Mouse (Mus musculus) midbrain, postnatal 0 days (tissue): ENCODE data around the gene Ccng1. TPM values are rescaled to one million over a fixed set of nuclear protein-coding genes. Genes with fewer than 3 reads are reported as not detected.
A peak's percentile ranks its signal among the peaks of the same experiment; 100 is the strongest.

ENCODE experiments used
- ATAC-seq: fragments of 200-750 bp; cut with Nextera tagmentation; 2 replicates; pipeline ENCODE4 v1.8.0; 2017; ENCODE audit warnings: moderate number of reproducible peaks, mild to moderate bottlenecking, moderate TSS enrichment, moderate library complexity; ENCODE audit not compliant: low FRiP score
- DNase-seq: peaks from one replicate; pipeline ENCODE4 v3.0.0-alpha.2; 2015; ENCODE audit warnings: low spot score
- H3K27ac ChIP-seq: fragments of 300-500 bp; sonication (generic); 2 replicates; pipeline ENCODE4 v1.5.1; 2014; ENCODE audit warnings: low read depth, mild to moderate bottlenecking, low read length, mixed read lengths
- H3K27me3 ChIP-seq: fragments of 300-500 bp; sonication (generic); 2 replicates; pipeline ENCODE4 v1.6.1; 2014; ENCODE audit warnings: low read length, control low read depth, mixed read lengths; ENCODE audit not compliant: insufficient read depth
- H3K36me3 ChIP-seq: fragments of 300-500 bp; sonication (generic); 2 replicates; pipeline ENCODE4 v1.6.1; 2014; ENCODE audit warnings: low read length, control low read depth, mixed read lengths; ENCODE audit not compliant: insufficient read depth
- H3K4me1 ChIP-seq: fragments of 300-500 bp; sonication (generic); 2 replicates; pipeline ENCODE4 v1.6.1; 2014; ENCODE audit warnings: mild to moderate bottlenecking, control low read depth, antibody characterized with exemption, low read length, mixed read lengths; ENCODE audit not compliant: insufficient read depth
- H3K4me2 ChIP-seq: fragments of 300-500 bp; sonication (generic); 2 replicates; pipeline ENCODE4 v1.6.1; 2014; ENCODE audit warnings: low read depth, mild to moderate bottlenecking, low read length, mixed read lengths; ENCODE audit not compliant: poor library complexity, severe bottlenecking
- H3K4me3 ChIP-seq: fragments of 300-500 bp; sonication (generic); 2 replicates; pipeline ENCODE4 v1.5.1; 2014; ENCODE audit warnings: low read depth, mild to moderate bottlenecking, low read length, moderate library complexity
- H3K9ac ChIP-seq: fragments of 300-500 bp; sonication (generic); replicated peaks from 2 replicates; pipeline ENCODE4 v1.6.1; 2014; ENCODE audit warnings: mild to moderate bottlenecking, low read length, moderate library complexity, mixed read lengths; ENCODE audit not compliant: poor library complexity, severe bottlenecking
- H3K9me3 ChIP-seq: fragments of 300-500 bp; sonication (generic); 2 replicates; pipeline ENCODE4 v1.6.1; 2016; ENCODE audit warnings: low read length, control low read depth
- CTCF ChIP-seq: IDR thresholded peaks from 2 replicates; pipeline ENCODE4 v1.5.1; 2016; ENCODE audit warnings: antibody characterized with exemption, mild to moderate bottlenecking
- WGBS: fragments of 180-500 bp; shearing (Covaris S2); extraction: QIAGEN DNeasy Blood & Tissue Kit; methylation state at CpG from one replicate; pipeline ENCODE4 v1.1.7; 2014; 5-methylcytosine and 5-hydroxymethylcytosine counted together
- polyA plus RNA-seq: library from polyadenylated mRNA; unstranded; fragments of >200 nt; fragmentation: Nextera tagmentation; extraction: Ambion mirVana; gene quantifications from 2 replicates; pipeline ENCODE4 v1.2.1, GENCODE M21; 2015
- total RNA-seq: library from RNA; depleted of rRNA; stranded (reverse); fragments of >200 nt; gene quantifications from 2 replicates; pipeline ENCODE4 v1.2.3, GENCODE M21; 2014

Ccng1 gene
- total and polyA plus RNA-seq, 2 experiments from 2014 or later, result 28.4 to 51.8 TPM

DNA sequence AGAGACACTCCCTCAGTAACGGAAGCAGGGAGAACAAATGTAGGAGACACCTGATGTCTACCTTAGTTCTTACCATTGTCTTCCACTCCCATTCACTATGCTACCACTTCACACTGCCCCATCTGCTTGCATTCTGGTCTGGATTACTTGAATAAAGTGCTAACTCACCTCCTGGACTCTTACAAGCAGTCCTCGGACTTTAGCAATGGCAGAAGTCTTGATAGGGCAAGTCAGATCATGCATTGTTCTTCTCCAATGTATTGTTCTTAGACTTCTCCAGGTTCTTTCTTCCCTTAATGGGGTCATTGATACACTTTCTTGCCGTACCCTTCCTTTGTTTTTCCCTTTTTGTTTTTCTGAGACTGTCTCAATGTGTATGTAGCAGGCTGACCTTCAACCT lies 17.7 kb downstream of the Ccng1 start:
- H3K4me3 ChIP-seq, result no peak overlapping the region
- H3K36me3 ChIP-seq, result peaks cover 21% of the 10 kb centered on the region
- H3K27ac ChIP-seq, result no peak overlapping the region
- TF ChIP-seq CTCF, result no peak
- no peak for ATAC-seq
- H3K4me1 ChIP-seq, result peaks cover 4% of the 10 kb centered on the region; the same call in 1 of the 2 replicates
- WGBS, result 92% methylated on average over 3 of the region's 3 CpGs
- no peak overlapping the region for H3K9ac ChIP-seq
- no peaks in the 10 kb centered on the region for H3K27me3 ChIP-seq
- DNase-seq, result no peak
- no peaks in the 10 kb centered on the region for H3K9me3 ChIP-seq
- no peak overlapping the region for H3K4me2 ChIP-seq

DNA sequence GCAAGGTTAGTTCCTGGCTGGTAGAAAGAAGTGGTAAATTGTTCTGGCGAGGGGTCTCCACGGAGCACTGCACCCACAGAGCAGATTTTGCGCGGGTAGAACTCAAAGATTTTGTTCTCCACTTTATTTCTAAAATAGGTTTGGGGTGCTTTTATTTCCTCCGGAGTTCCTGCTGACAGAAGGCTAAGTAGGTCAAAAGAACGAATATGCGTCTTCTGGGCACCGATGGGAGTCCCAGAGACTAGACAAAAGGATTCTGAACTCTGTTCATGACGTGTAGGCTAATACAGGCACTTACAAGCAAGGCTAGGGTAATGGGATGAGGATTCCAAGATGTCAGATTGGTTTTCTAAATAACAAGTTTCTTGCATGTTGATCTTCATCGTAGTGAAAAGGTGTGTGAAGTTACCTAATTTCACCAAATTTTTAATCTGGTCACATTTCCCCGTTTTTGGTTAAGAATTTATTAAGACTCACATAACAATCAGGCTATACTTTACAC lies 20.8 kb downstream of the Ccng1 start:
- H3K4me3 ChIP-seq, result peak overlapping the region; percentile 95

DNA sequence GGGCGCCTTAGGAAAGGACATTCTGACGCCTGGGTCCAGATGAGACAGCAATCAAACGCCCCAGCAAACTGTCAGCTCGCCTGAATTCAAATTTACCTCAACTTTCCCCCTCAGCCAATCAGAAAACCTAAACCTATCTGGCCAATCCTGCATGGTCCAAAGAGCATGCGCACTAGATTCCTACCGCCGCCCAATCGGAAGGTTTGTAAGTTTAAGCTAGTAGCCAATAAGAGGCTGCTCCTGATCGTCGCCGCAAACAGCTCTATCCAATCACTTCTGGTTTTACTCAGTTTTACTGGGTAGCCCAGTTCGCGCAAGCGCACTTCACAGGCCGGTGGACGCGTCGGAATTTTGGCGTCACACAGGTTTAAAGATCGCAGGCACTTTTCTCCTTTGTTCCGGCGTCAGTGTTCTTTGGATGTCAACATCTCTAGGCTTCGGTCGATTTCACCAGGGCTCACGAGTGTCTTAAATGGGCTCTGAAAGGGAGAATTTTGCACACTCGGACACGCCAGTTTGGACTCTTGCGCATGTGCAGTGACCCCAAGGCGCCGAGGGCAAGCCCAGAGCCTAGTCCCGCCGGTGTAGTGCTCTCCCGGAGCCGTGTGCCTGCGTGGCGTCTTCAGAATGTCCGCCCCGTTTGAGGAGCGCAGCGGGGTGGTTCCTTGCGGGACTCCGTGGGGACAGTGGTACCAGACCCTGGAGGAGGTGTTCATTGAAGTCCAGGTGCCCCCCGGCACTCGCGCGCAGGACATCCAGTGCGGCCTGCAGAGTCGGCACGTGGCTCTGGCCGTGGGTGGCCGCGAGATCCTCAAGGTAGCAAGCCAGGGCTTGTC lies 21.6 kb downstream of the Ccng1 start, which contains the start of the genes Hmmr and Nudcd2:
Gene Hmmr, minus strand, starts transcription at position 84 of the 836 bp plus-strand sequence.
Gene Nudcd2, plus strand, starts transcription at position 329 of the 836 bp plus-strand sequence.
- ATAC-seq (peak; percentile 99), DNase-seq (peak; percentile 99)
- peak within 1 kb of the TSS; percentile 84 for H3K4me2 ChIP-seq
- H3K36me3 ChIP-seq, result peaks cover 13% of the 10 kb centered on the region
- no peak for TF ChIP-seq CTCF
- H3K9me3 ChIP-seq, result no peaks in the 10 kb centered on the region
- peak within 1 kb of the TSS; percentile 87 for H3K9ac ChIP-seq
- H3K27me3 ChIP-seq, result no peaks in the 10 kb centered on the region
- peak within 1 kb of the TSS; percentile 77 for H3K27ac ChIP-seq
- H3K4me1 ChIP-seq, result peaks cover 4% of the 10 kb centered on the region; the same call in 1 of the 2 replicates
- under 1% methylated on average over 52 of the region's 52 CpGs for WGBS
- peak within 1 kb of the TSS; percentile 95 for H3K4me3 ChIP-seq

More for the DNA sequence above, 20.8 kb downstream of the Ccng1 start:
- H3K4me2 ChIP-seq, result peak overlapping the region; percentile 84
- peaks cover 4% of the 10 kb centered on the region; the same call in 1 of the 2 replicates for H3K4me1 ChIP-seq
- H3K27ac ChIP-seq, result peak overlapping the region; percentile 77
- no peak for TF ChIP-seq CTCF
- DNase-seq, result peak; percentile 4
- H3K9me3 ChIP-seq, result no peaks in the 10 kb centered on the region
- H3K27me3 ChIP-seq, result no peaks in the 10 kb centered on the region
- H3K36me3 ChIP-seq, result peaks cover 13% of the 10 kb centered on the region
- peak overlapping the region; percentile 87 for H3K9ac ChIP-seq
- WGBS, result 5% methylated on average over 11 of the region's 11 CpGs
- ATAC-seq, result no peak

DNA sequence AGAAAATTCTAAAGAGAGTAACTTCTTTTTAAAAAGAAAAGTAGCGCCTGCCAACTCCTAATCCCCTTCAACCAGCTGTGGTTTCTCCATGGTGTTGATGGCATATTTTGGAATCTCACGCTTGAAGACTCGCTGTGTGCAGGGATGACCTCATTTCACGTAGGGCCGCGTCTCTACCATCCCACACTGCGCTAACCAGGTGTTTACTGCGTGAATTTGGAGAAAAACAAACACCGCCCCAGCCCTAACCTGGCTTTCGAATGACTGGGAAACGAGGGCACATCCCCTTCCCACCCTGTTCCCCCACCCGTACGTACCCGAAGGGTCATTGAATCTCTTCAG lies 22.1 kb downstream of the Ccng1 start:
- H3K4me2 ChIP-seq, result peak overlapping the region; percentile 74
- no peaks in the 10 kb centered on the region for H3K9me3 ChIP-seq
- H3K4me1 ChIP-seq, result peaks cover 4% of the 10 kb centered on the region; the same call in 1 of the 2 replicates
- WGBS, result under 1% methylated on average over 14 of the region's 14 CpGs
- no peak overlapping the region for H3K27ac ChIP-seq
- H3K27me3 ChIP-seq, result no peaks in the 10 kb centered on the region
- DNase-seq (no peak), ATAC-seq (no peak; the same call in 1 of the 2 replicates)
- TF ChIP-seq CTCF, result no peak
- peak overlapping the region; percentile 95 for H3K4me3 ChIP-seq
- H3K9ac ChIP-seq, result no peak overlapping the region
- peaks cover 13% of the 10 kb centered on the region for H3K36me3 ChIP-seq

DNA sequence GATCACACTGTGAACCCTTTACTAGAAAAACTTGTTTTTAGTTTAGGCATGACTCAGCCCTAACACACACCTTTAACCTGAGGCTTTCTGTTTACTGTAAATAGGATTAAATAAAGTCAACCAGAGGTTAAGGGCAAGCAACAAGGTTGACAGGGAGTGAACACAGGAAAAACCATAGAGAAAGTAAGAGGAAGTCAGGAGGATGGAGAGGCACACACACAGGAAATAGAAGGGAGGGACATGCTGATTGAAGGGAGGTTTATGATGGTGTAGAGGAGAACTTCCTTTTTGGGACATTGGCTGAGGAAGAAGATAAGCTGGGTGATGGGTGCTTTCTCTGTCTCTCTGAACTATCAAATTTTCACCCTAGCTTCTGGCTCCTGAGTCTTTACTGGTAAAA lies 36.8 kb downstream of the Ccng1 start:
- no peak for TF ChIP-seq CTCF
- H3K27me3 ChIP-seq, result no peaks in the 10 kb centered on the region
- no peak overlapping the region for H3K27ac ChIP-seq
- no peak overlapping the region for H3K4me3 ChIP-seq
- no peaks in the 10 kb centered on the region for H3K4me1 ChIP-seq
- H3K9ac ChIP-seq, result no peak overlapping the region
- DNase-seq (no peak), ATAC-seq (no peak)
- H3K4me2 ChIP-seq, result no peak overlapping the region
- no peaks in the 10 kb centered on the region for H3K9me3 ChIP-seq
- H3K36me3 ChIP-seq, result no peaks in the 10 kb centered on the region

DNA sequence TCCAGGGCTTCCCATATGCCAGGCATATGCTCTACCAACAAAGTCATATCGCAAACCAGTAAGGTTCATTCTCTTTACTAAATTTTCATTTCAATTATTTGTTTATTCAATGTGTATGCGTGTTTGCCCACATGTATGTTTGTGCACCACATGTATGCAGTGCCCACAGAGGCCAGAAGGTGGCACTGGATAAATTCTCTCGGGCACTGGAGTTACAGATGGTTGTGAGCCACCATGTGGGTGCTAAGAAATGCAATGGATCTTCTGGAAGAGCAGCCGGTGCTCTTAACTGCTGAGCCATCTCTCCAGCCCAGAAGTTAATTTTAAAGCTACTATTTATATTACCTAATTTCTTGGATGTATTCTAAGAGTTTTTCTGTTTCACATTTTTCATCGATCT lies 39.6 kb downstream of the Ccng1 start:
- Histone ChIP-seq H3K27ac (no peak overlapping the region), H3K9ac (no peak overlapping the region), H3K9me3 (no peaks in the 10 kb centered on the region), H3K36me3 (no peaks in the 10 kb centered on the region), H3K27me3 (no peaks in the 10 kb centered on the region), H3K4me2 (no peak overlapping the region), H3K4me3 (no peak overlapping the region), H3K4me1 (no peaks in the 10 kb centered on the region)
- TF ChIP-seq CTCF, result no peak
- no peak for DNase-seq
- ATAC-seq, result no peak
- 94% methylated on average over 5 of the region's 5 CpGs for WGBS
